Mouse (Mus musculus) heart, adult 18-20 months (tissue): ENCODE measurements around the gene Dck. TPM values are rescaled to one million over a fixed set of nuclear protein-coding genes. Genes with fewer than 3 reads are reported as not detected.
A peak's percentile ranks its signal among the peaks of the same experiment; 100 is the strongest.
"Not testable (repeated sequence)": the region's sequence is repeated elsewhere in the genome, so short reads cannot be mapped to it uniquely, and the experiment has no call there.

Experiments
- DNase-seq, 2 experiments: peaks; one replicate each; pipeline ENCODE4 v3.0.0; 2021 to 2022; ENCODE audit warnings: mixed read lengths in 1 of 2
- long read RNA-seq, 2 experiments: library from polyadenylated mRNA; stranded (forward); transcript quantifications; one replicate each; pipeline ENCODE4 v2.0.0; 2021
- total RNA-seq, 2 experiments: library from RNA; stranded (reverse); gene quantifications; 2 replicates each; pipeline ENCODE4 v1.2.3; 2021

The Dck gene
- 1 to 10 TPM; 2.3 to 2.4 TPM for total RNA-seq
- long read RNA-seq, experiment 1, partial matches to known transcripts = 1 of 3 reads
- long read RNA-seq, experiment 1, other reads (novel, unspliced or antisense) = 1 of 3 reads
- long read RNA-seq, experiment 2, partial matches to known transcripts = 0 of 2 reads
- long read RNA-seq, experiment 2, other reads (novel, unspliced or antisense) = 0 of 2 reads

- DNase-seq = peak; percentile 97 to 99
Observed at GRCm38 (mm10) chr5:88764987-88765481, at the start of gene Dck. Gene Dck (plus strand): TSS chr5:88764996.

- DNase-seq = no peak
Observed at GRCm38 (mm10) chr5:88716983-88717382, 47.8 kb upstream of the Dck start.

- peak; percentile 99 for DNase-seq
Observed at GRCm38 (mm10) chr5:88720116-88721002, 44.4 kb upstream of the Dck start, which contains the start of gene Mob1b. Gene Mob1b (plus strand): TSS chr5:88720855.

- no peak for DNase-seq
Observed at GRCm38 (mm10) chr5:88721003-88721475, 43.8 kb upstream of the Dck start.

- peak; percentile 38 to 44 for DNase-seq
Observed at GRCm38 (mm10) chr5:88721565-88722212, 43.1 kb upstream of the Dck start.

- DNase-seq = peak in 1 of 2 experiments; percentile 38
Observed at GRCm38 (mm10) chr5:88722213-88722600, 42.6 kb upstream of the Dck start.

GRCm38 (mm10) chr5:88724030-88724429, 40.8 kb upstream of the Dck start:
- no peak for DNase-seq

GRCm38 (mm10) chr5:88727593-88728144, 37.1 kb upstream of the Dck start:
- DNase-seq = no peak

- DNase-seq = no peak
Observed at GRCm38 (mm10) chr5:88734786-88735185, 30.0 kb upstream of the Dck start.

- DNase-seq = not testable (repeated sequence)
Observed at GRCm38 (mm10) chr5:88741065-88741464, 23.7 kb upstream of the Dck start.

GRCm38 (mm10) chr5:88747774-88748173, 17.0 kb upstream of the Dck start:
- DNase-seq = no peak

GRCm38 (mm10) chr5:88753199-88753598, 11.6 kb upstream of the Dck start:
- DNase-seq = no peak

GRCm38 (mm10) chr5:88762611-88763010, 2.2 kb upstream of the Dck start:
- no peak for DNase-seq

GRCm38 (mm10) chr5:88764430-88764986, 288 bp upstream of the Dck start:
- DNase-seq = no peak

GRCm38 (mm10) chr5:88765587-88765986, 791 bp downstream of the Dck start:
- no peak for DNase-seq

- DNase-seq = peak in 1 of 2 experiments; percentile 13
Observed at GRCm38 (mm10) chr5:88766121-88766520, 1.3 kb downstream of the Dck start.

GRCm38 (mm10) chr5:88766863-88767262, 2.1 kb downstream of the Dck start:
- DNase-seq = no peak

GRCm38 (mm10) chr5:88768201-88768600, 3.4 kb downstream of the Dck start:
- no peak for DNase-seq

- DNase-seq = no peak
Observed at GRCm38 (mm10) chr5:88782072-88782765, 17.4 kb downstream of the Dck start.

- DNase-seq = no peak
Observed at GRCm38 (mm10) chr5:88785059-88785458, 20.3 kb downstream of the Dck start.

- no peak for DNase-seq
Observed at GRCm38 (mm10) chr5:88790675-88791074, 25.9 kb downstream of the Dck start.
